11 mouse cellular contexts compared by ENCODE assay signal in genomic region chr13:85430040-85430439, GRCm38 (mm10).
DNase-seq lines count a peak whose midpoint lies in the region; ATAC-seq lines count a peak whose summit lies in the region.
"Had no signal": no experiment of that assay in that cellular context is flagged by ENCODE, and none has a peak within 500 bp of the region (broad histone marks: within the 10 kb centered on the region; RNA-seq: fewer than 3 reads in every experiment).

No protein-coding gene starts in this region.

- 74% methylated on average over 3 of the region's 3 CpGs for WGBS in limb, embryonic 11.5 days
- 74% methylated on average over 3 of the region's 3 CpGs for WGBS in limb, embryonic 10.5 days
- WGBS in forebrain, embryonic 16.5 days, result 68% methylated on average over 3 of the region's 3 CpGs

- no peaks in the 10 kb centered on the region for H3K4me1 ChIP-seq in limb, embryonic 11.5 days (ENCODE audit: control insufficient read depth, insufficient read depth, low read length)
- H3K4me1 ChIP-seq in limb, embryonic 10.5 days, result no peaks in the 10 kb centered on the region
- no peaks in the 10 kb centered on the region for H3K4me1 ChIP-seq in forebrain, embryonic 16.5 days (replicated peaks; ENCODE audit: control insufficient read depth, insufficient read depth, low read length)

- no peak overlapping the region for H3K4me3 ChIP-seq in limb, embryonic 11.5 days (ENCODE audit: low read depth, low read length)
- no peak overlapping the region for H3K4me3 ChIP-seq in limb, embryonic 10.5 days
- H3K4me3 ChIP-seq in forebrain, embryonic 16.5 days (replicated peaks; ENCODE audit: low read length), result no peak overlapping the region

- 0 out of 2 replicates have a peak, but pooled peaks have one; percentile 23 for ATAC-seq in limb, embryonic 11.5 days (ENCODE audit: insufficient number of reproducible peaks, low FRiP score, low TSS enrichment, low read depth)
- peak; percentile 94 for ATAC-seq in monocyte, adult 5-6 weeks (replicated peaks; ENCODE audit: insufficient number of reproducible peaks, low FRiP score, low TSS enrichment, poor library complexity, severe bottlenecking)
- ATAC-seq in forebrain, embryonic 16.5 days, result no peak
- ATAC-seq: hindbrain, postnatal 0 days; liver, postnatal 0 days had no signal

- no peak overlapping the region for H3K27ac ChIP-seq in limb, embryonic 11.5 days (replicated peaks; ENCODE audit: low read depth, low read length)
- H3K27ac ChIP-seq in limb, embryonic 10.5 days, result no peak overlapping the region
- no peak overlapping the region for H3K27ac ChIP-seq in forebrain, embryonic 16.5 days (ENCODE audit: low read length)
- H3K27ac ChIP-seq: hindbrain, postnatal 0 days had no signal

- no peaks in the 10 kb centered on the region for H3K36me3 ChIP-seq in limb, embryonic 11.5 days (ENCODE audit: control insufficient read depth, insufficient read depth, low read length)
- H3K36me3 ChIP-seq in limb, embryonic 10.5 days, result no peaks in the 10 kb centered on the region
- H3K36me3 ChIP-seq in forebrain, embryonic 16.5 days (ENCODE audit: control insufficient read depth, insufficient read depth), result no peaks in the 10 kb centered on the region

- H3K9me3 ChIP-seq in limb, embryonic 11.5 days (ENCODE audit: control insufficient read depth, low read length), result no peaks in the 10 kb centered on the region
- H3K9me3 ChIP-seq in limb, embryonic 10.5 days (replicated peaks), result no peaks in the 10 kb centered on the region
- no peaks in the 10 kb centered on the region for H3K9me3 ChIP-seq in forebrain, embryonic 16.5 days (ENCODE audit: control insufficient read depth, low read length)

- no peak for DNase-seq in limb, embryonic 11.5 days (ENCODE audit: low spot score)
- DNase-seq in limb, embryonic 10.5 days (ENCODE audit: low spot score), result no peak
- peak; percentile 86 for DNase-seq in CD4-positive, CD25-positive, alpha-beta regulatory T cell, adult 2 months (ENCODE audit: low read depth, low spot score)
- peak; percentile 23 for DNase-seq in c-Kit-positive CD71-negative TER-119-negative erythroid progenitor cells, embryonic 14.5 days (ENCODE audit: low read depth)
- no peak for DNase-seq in retina, postnatal 1 day
- no peak for DNase-seq in kidney, postnatal 36 days
- DNase-seq: cerebellum, adult 8-10 months; liver, postnatal 0 days had no signal

- H3K27me3 ChIP-seq in limb, embryonic 11.5 days (ENCODE audit: control insufficient read depth, insufficient read depth, low read length), result no peaks in the 10 kb centered on the region
- H3K27me3 ChIP-seq in limb, embryonic 10.5 days (ENCODE audit: low read depth, poor library complexity, severe bottlenecking), result no peaks in the 10 kb centered on the region
- no peaks in the 10 kb centered on the region for H3K27me3 ChIP-seq in forebrain, embryonic 16.5 days (replicated peaks; ENCODE audit: control insufficient read depth, insufficient read depth, low read length)

- H3K4me2 ChIP-seq in limb, embryonic 11.5 days (ENCODE audit: low read depth, severe bottlenecking), result no peak overlapping the region
- no peak overlapping the region for H3K4me2 ChIP-seq in forebrain, embryonic 16.5 days (ENCODE audit: low read length)

- H3K9ac ChIP-seq in limb, embryonic 11.5 days (ENCODE audit: low read length), result no peak overlapping the region
- no peak overlapping the region for H3K9ac ChIP-seq in forebrain, embryonic 16.5 days (replicated peaks; ENCODE audit: low read depth, low read length)
- H3K9ac ChIP-seq: liver, postnatal 0 days had no signal

Comparison
In these comparisons a context has a peak if more than half of its experiments do, and no peak if none do; other contexts are left out.
1. DNase-seq: peak in CD4-positive, CD25-positive, alpha-beta regulatory T cell, adult 2 months (single experiment) and c-Kit-positive CD71-negative TER-119-negative erythroid progenitor cells, embryonic 14.5 days (single experiment); none in limb, embryonic 11.5 days (single experiment), limb, embryonic 10.5 days (single experiment), retina, postnatal 1 day (single experiment) and kidney, postnatal 36 days (0 of 2).